Mouse (Mus musculus) hematopoietic multipotent progenitor cell, adult 10-12 weeks (in vitro differentiated cells): Measurements from ENCODE around the gene Pank1. TPM values are rescaled to one million over a fixed set of nuclear protein-coding genes. Genes with fewer than 3 reads are reported as not detected.

Experiments
- polyA plus RNA-seq: library from polyadenylated mRNA; stranded (reverse); fragments of >175 nt; gene quantifications from 2 replicates; pipeline ENCODE4 v1.2.3, GENCODE M21; 2012; ENCODE audit warnings: low replicate concordance

Gene Pank1
- polyA plus RNA-seq: 0.62 and 0.78 TPM in 2 replicates

GRCm38 (mm10) chr19:34878603-34879541 lies at the start of gene Pank1:
Pank1 (minus strand) TSS chr19:34879455.

GRCm38 (mm10) chr19:34921652-34922602 lies 42.7 kb upstream of the Pank1 start, which contains the start of gene Kif20b:
Kif20b (plus strand) TSS chr19:34922361.

Other genes starting within 250 kb of the Pank1 start
- gene Ifit1bl2, start 238.7 kb downstream of the Pank1 start, polyA plus RNA-seq: 0.19 TPM in 1 of 2 replicates, not detected in the other
- gene Ifit1, start 238.6 kb downstream of the Pank1 start, polyA plus RNA-seq: 0.07 and 0.80 TPM in 2 replicates
- 0.02 TPM in 1 of 2 replicates, not detected in the other for gene Slc16a12, start 132.2 kb downstream of the Pank1 start, polyA plus RNA-seq
- 0.21 and 4.6 TPM in 2 replicates for gene Kif20b, start 42.9 kb upstream of the Pank1 start, polyA plus RNA-seq